Mouse (Mus musculus) lung, postnatal 0 days (tissue): ENCODE measurements around the gene Bcar3. TPM values are rescaled to one million over a fixed set of nuclear protein-coding genes. Genes with fewer than 3 reads are reported as not detected.

Source experiments
- ATAC-seq: fragments of 200-750 bp; cut with Nextera tagmentation; 2 replicates; pipeline ENCODE4 v1.8.0; 2017; ENCODE audit warnings: moderate library complexity
- DNase-seq: peaks from one replicate; pipeline ENCODE4 v3.0.0-alpha.2; 2016; ENCODE audit warnings: low spot score
- H3K27ac ChIP-seq: fragments of 300-500 bp; sonication (generic); 2 replicates; pipeline ENCODE4 v1.5.1; 2014; ENCODE audit warnings: antibody characterized with exemption, mild to moderate bottlenecking, low read length, mixed read lengths
- H3K27me3 ChIP-seq: fragments of 300-500 bp; sonication (generic); replicated peaks from 2 replicates; pipeline ENCODE4 v1.6.1; 2014; ENCODE audit warnings: low read length, mixed read lengths; ENCODE audit not compliant: insufficient read depth
- H3K36me3 ChIP-seq: fragments of 300-500 bp; sonication (generic); 2 replicates; pipeline ENCODE4 v1.6.1; 2014; ENCODE audit warnings: low read length, mixed read lengths; ENCODE audit not compliant: insufficient read depth
- H3K4me1 ChIP-seq: fragments of 300-500 bp; sonication (generic); 2 replicates; pipeline ENCODE4 v1.6.1; 2014; ENCODE audit warnings: antibody characterized with exemption, low read depth, low read length, mixed read lengths; ENCODE audit not compliant: insufficient read depth
- H3K4me2 ChIP-seq: fragments of 300-500 bp; sonication (generic); replicated peaks from 2 replicates; pipeline ENCODE4 v1.6.1; 2014; ENCODE audit warnings: low read depth, mild to moderate bottlenecking, low read length, moderate library complexity, mixed read lengths
- H3K4me3 ChIP-seq: fragments of 300-500 bp; sonication (generic); 2 replicates; pipeline ENCODE4 v1.5.1; 2014; ENCODE audit warnings: low read depth, low read length
- H3K9ac ChIP-seq: fragments of 300-500 bp; sonication (generic); replicated peaks from 2 replicates; pipeline ENCODE4 v1.6.1; 2014; ENCODE audit warnings: low read depth, mild to moderate bottlenecking
- H3K9me3 ChIP-seq: fragments of 300-500 bp; sonication (generic); 2 replicates; pipeline ENCODE4 v1.6.1; 2016; ENCODE audit warnings: low read length, mixed read lengths
- CTCF ChIP-seq: IDR thresholded peaks from 2 replicates; pipeline ENCODE4 v1.5.1; 2016; ENCODE audit warnings: antibody characterized with exemption, mild to moderate bottlenecking
- EP300 ChIP-seq: IDR thresholded peaks from 2 replicates; pipeline ENCODE4 v1.6.1; 2016; ENCODE audit warnings: antibody characterized with exemption, mild to moderate bottlenecking, control low read depth
- WGBS: fragments of 180-500 bp; shearing (Covaris S2); extraction: QIAGEN DNeasy Blood & Tissue Kit; methylation state at CpG from one replicate; pipeline ENCODE4 v1.1.7; 2014; 5-methylcytosine and 5-hydroxymethylcytosine counted together
- polyA plus RNA-seq: library from polyadenylated mRNA; unstranded; fragments of >200 nt; fragmentation: Nextera tagmentation; extraction: Ambion mirVana; gene quantifications from 2 replicates; pipeline ENCODE4 v1.2.1, GENCODE M21; 2015

Gene Bcar3
- polyA plus RNA-seq, 1 experiment from 2014 or later: 38.3 TPM

DNA sequence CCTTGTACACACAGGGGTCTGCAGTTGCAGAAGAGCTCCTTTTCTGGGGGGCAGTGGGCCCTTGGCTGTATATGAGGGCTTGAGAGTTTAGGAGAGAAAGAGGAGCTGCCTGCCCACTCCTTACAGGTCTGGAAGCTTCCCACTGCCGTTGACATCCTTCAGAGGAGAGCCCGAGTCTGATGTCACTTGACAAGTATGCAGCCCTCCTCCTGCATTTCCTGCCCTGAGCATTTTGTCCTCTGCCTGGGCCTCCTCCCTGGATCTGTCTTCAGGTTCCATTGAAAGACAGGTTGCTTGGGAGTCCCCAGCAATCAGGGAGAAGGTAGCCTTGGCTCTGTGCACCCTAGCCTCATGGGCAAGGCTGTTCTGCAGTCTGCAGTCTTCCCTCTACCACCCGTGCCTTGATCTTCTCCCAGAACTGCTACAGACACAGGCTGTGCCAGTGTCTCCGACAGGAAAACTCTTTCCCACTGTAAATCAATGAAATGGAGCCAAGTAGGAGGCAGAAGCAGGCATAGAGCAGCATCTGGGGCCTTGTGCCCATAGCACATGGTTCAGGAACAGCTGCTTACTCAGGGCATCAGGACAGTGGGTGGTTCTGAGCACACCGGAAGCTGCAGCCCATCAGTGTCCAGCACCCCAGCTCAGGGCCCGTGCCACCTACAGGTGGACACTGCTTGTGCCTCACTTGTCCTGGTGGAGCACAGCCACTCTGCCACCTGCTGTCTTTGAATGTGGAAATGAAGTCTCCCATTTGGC, 221.8 kb downstream of the Bcar3 start:
- DNase-seq: no peak
- no peak overlapping the region for H3K4me3 ChIP-seq
- no peaks in the 10 kb centered on the region; the same call in 1 of the 2 replicates for H3K4me1 ChIP-seq
- no peak for TF ChIP-seq EP300
- TF ChIP-seq CTCF: peak; percentile 15; the same call in 1 of the 2 replicates
- H3K36me3 ChIP-seq: 0 out of 2 replicates have a peak, but pooled peaks cover 9% of the 10 kb centered on the region
- ATAC-seq: no peak
- H3K27me3 ChIP-seq: no peaks in the 10 kb centered on the region
- no peak overlapping the region for H3K9ac ChIP-seq
- no peak overlapping the region for H3K4me2 ChIP-seq
- WGBS: 57% methylated on average over 6 of the region's 6 CpGs
- H3K9me3 ChIP-seq: no peaks in the 10 kb centered on the region
- no peak overlapping the region for H3K27ac ChIP-seq

DNA sequence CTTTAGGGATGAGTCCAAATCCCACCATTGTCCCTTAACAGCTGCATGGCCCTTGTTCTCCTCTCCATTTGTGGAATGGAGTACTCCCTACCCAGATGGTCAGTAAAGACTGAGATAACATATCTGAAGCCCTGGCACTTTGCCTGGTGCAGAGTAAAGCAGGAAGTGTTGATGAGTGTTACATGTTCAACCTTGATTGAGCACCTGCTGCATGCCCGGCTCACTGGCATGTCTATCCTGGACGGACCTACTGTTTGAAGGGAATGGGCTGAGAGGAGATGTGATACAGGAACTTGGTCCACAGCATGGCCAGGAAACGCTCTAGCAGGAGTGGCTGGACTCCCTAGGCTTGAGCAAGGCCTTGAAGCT, 222.4 kb downstream of the Bcar3 start:
- ATAC-seq (no peak), DNase-seq (no peak)
- no peak overlapping the region for H3K27ac ChIP-seq
- H3K4me3 ChIP-seq: no peak overlapping the region
- 0 out of 2 replicates have a peak, but pooled peaks cover 9% of the 10 kb centered on the region for H3K36me3 ChIP-seq
- 57% methylated on average over 3 of the region's 3 CpGs for WGBS
- H3K9me3 ChIP-seq: no peaks in the 10 kb centered on the region
- H3K4me2 ChIP-seq: no peak overlapping the region
- no peaks in the 10 kb centered on the region for H3K27me3 ChIP-seq
- no peaks in the 10 kb centered on the region; the same call in 1 of the 2 replicates for H3K4me1 ChIP-seq
- TF ChIP-seq CTCF: no peak
- TF ChIP-seq EP300: no peak
- no peak overlapping the region for H3K9ac ChIP-seq

- no peak overlapping the region for H3K27ac ChIP-seq
- WGBS: 65% methylated on average over 4 of the region's 4 CpGs
Observed at GRCm38 (mm10) chr3:122517726-122518125, 223.8 kb downstream of the Bcar3 start.

DNA sequence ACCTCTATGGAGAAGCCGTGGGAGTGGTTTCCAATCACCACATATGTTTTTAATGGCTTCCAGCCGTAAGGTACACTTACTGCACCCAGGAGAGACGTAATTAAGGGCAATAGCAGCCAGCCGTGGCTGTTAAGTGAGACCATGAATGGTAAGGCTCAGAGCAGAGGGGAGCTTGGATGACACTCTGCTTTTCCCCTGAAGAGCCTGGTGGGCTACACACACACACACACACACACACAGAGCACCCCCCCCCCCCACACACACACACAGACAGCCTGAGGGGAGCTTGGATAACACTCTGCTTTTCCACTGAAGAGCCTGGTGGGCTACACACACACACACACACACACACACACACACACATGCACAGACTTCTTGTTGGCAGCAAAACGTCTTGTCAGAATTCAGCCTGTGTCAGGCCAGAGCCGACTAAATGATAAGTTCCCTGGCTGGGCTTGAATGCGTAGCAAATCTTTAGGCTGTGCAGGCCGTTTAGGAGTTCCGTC, 224.3 kb downstream of the Bcar3 start:
- ATAC-seq (no peak), DNase-seq (no peak)
- H3K27ac ChIP-seq: no peak overlapping the region
- H3K4me1 ChIP-seq: no peaks in the 10 kb centered on the region; the same call in 1 of the 2 replicates
- H3K9ac ChIP-seq: no peak overlapping the region
- H3K36me3 ChIP-seq: 0 out of 2 replicates have a peak, but pooled peaks cover 12% of the 10 kb centered on the region
- no peaks in the 10 kb centered on the region for H3K9me3 ChIP-seq
- no peak for TF ChIP-seq EP300
- no peak for TF ChIP-seq CTCF
- no peak overlapping the region for H3K4me2 ChIP-seq
- WGBS: 63% methylated on average over 9 of the region's 9 CpGs
- no peaks in the 10 kb centered on the region for H3K27me3 ChIP-seq
- no peak overlapping the region for H3K4me3 ChIP-seq

More at GRCm38 (mm10) chr3:122517726-122518125, 223.8 kb downstream of the Bcar3 start:
- Histone ChIP-seq H3K4me2 (no peak overlapping the region), H3K36me3 (0 out of 2 replicates have a peak, but pooled peaks cover 9% of the 10 kb centered on the region), H3K27me3 (no peaks in the 10 kb centered on the region), H3K4me1 (no peaks in the 10 kb centered on the region; the same call in 1 of the 2 replicates), H3K9me3 (no peaks in the 10 kb centered on the region), H3K4me3 (no peak overlapping the region), H3K9ac (no peak overlapping the region)
- ATAC-seq: no peak
- TF ChIP-seq EP300 (no peak), CTCF (no peak)
- DNase-seq: no peak

DNA sequence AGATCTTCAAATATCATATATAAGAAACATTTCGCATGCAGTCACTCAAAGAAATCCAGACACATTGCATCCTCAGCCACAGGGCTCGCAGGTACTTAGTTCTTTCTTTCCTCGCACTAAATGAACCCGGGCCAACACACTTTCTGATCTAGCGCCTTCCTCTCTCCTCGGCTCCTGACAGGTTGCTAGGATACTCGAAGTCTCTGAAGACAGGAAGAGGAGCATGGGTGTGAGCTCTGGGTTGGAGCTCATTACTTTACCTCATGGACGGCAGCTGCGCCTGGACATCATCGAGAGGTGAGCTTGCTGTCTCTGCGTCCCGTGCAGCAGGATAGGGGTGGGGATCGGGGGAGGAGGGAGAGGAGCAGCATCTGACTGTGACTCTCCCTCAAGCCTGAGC, 225.1 kb downstream of the Bcar3 start:
- 56% methylated on average over 13 of the region's 13 CpGs for WGBS
- Histone ChIP-seq H3K4me1 (no peaks in the 10 kb centered on the region; the same call in 1 of the 2 replicates), H3K27me3 (no peaks in the 10 kb centered on the region), H3K27ac (no peak overlapping the region), H3K4me2 (no peak overlapping the region), H3K36me3 (0 out of 2 replicates have a peak, but pooled peaks cover 15% of the 10 kb centered on the region), H3K9ac (no peak overlapping the region), H3K9me3 (no peaks in the 10 kb centered on the region), H3K4me3 (no peak overlapping the region)
- no peak for DNase-seq
- TF ChIP-seq CTCF: no peak
- no peak for TF ChIP-seq EP300
- no peak for ATAC-seq

DNA sequence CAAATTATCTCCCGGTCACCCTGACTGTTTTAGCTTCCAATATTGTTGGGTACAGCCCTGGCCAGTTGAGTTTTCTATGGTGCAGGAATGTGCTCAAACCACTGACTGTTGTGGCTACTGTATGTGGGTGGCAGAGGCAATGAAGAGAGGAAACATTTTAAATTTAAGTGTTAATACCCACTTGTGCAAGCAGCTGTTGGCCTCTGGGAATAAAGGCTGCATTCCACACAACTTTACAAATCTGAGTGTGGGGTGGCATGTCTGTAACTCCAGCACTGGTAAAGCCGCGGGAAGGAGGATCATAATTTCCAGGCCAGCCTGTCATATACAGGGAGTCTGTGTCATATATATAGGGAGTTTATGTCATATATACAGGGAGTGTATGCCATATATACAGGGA, 226.4 kb downstream of the Bcar3 start:
- Histone ChIP-seq H3K9ac (no peak overlapping the region), H3K9me3 (no peaks in the 10 kb centered on the region), H3K27ac (no peak overlapping the region), H3K4me3 (no peak overlapping the region), H3K27me3 (no peaks in the 10 kb centered on the region), H3K4me2 (no peak overlapping the region), H3K4me1 (no peaks in the 10 kb centered on the region; the same call in 1 of the 2 replicates), H3K36me3 (peaks cover 16% of the 10 kb centered on the region; the same call in 1 of the 2 replicates)
- ATAC-seq (no peak), DNase-seq (no peak)
- 77% methylated on average over 3 of the region's 3 CpGs for WGBS
- no peak for TF ChIP-seq EP300
- TF ChIP-seq CTCF: no peak
